Mouse (Mus musculus): ENCODE results near the gene Bsn. TPM values are rescaled to one million over a fixed set of nuclear protein-coding genes. Genes with fewer than 3 reads are reported as not detected.

Gene Bsn
- total and polyA plus RNA-seq, 3 experiments, result 2.8 to 7.9 (median 5.0) TPM

- no peaks in the 10 kb centered on the region for H3K9me3 ChIP-seq (replicated peaks)
- peaks cover 4% of the 10 kb centered on the region; the same call in 1 of the 2 replicates for H3K4me1 ChIP-seq (ENCODE audit: insufficient read depth, low read depth, low read length)
- ATAC-seq (ENCODE audit: extremely low read depth, insufficient number of reproducible peaks, low FRiP score, poor library complexity, severe bottlenecking), result no peak
- TF ChIP-seq POLR2AphosphoS5 (IDR thresholded peaks at IDR 0.05; ENCODE audit: insufficient replicate concordance, low read depth, low read length), result no peak
- TF ChIP-seq GATA2 (IDR thresholded peaks at IDR 0.05; ENCODE audit: borderline replicate concordance, low read depth, low read length), result no peak
- no peak for TF ChIP-seq GATA1 (IDR thresholded peaks at IDR 0.05; ENCODE audit: borderline replicate concordance, low read length)
- TF ChIP-seq CTCF (IDR thresholded peaks at IDR 0.05; ENCODE audit: low read depth, low read length), result no peak
- no peak for TF ChIP-seq TAL1 (conservative IDR thresholded peaks at IDR 0.05; ENCODE audit: low read depth, low read length)
- H3K27me3 ChIP-seq (ENCODE audit: insufficient read depth, low read length), result peaks cover 25% of the 10 kb centered on the region
- no peaks in the 10 kb centered on the region for H3K36me3 ChIP-seq (replicated peaks)
- no peak overlapping the region for H3K4me3 ChIP-seq (ENCODE audit: low read depth, low read length)
- no peak for DNase-seq (ENCODE audit: low spot score)
Measured at GRCm38 (mm10) chr9:108163646-108164284, 26.4 kb downstream of the Bsn start.

- H3K27me3 ChIP-seq (ENCODE audit: insufficient read depth, low read length), result peaks cover 36% of the 10 kb centered on the region
- no peak for ATAC-seq (ENCODE audit: extremely low read depth, insufficient number of reproducible peaks, low FRiP score, poor library complexity, severe bottlenecking)
- DNase-seq (ENCODE audit: low spot score), result no peak
- no peaks in the 10 kb centered on the region for H3K9me3 ChIP-seq (replicated peaks)
- no peaks in the 10 kb centered on the region for H3K36me3 ChIP-seq (replicated peaks)
- TF ChIP-seq CTCF (IDR thresholded peaks at IDR 0.05; ENCODE audit: low read depth, low read length) (no peak), GATA1 (IDR thresholded peaks at IDR 0.05; ENCODE audit: borderline replicate concordance, low read length) (no peak), TAL1 (conservative IDR thresholded peaks at IDR 0.05; ENCODE audit: low read depth, low read length) (no peak), GATA2 (IDR thresholded peaks at IDR 0.05; ENCODE audit: borderline replicate concordance, low read depth, low read length) (no peak), POLR2AphosphoS5 (IDR thresholded peaks at IDR 0.05; ENCODE audit: insufficient replicate concordance, low read depth, low read length) (no peak)
- H3K4me1 ChIP-seq (ENCODE audit: insufficient read depth, low read depth, low read length), result no peaks in the 10 kb centered on the region
- no peak overlapping the region for H3K4me3 ChIP-seq (ENCODE audit: low read depth, low read length)
Measured at GRCm38 (mm10) chr9:108157891-108158290, 32.3 kb downstream of the Bsn start.

GRCm38 (mm10) chr9:108157451-108157850 is 32.7 kb downstream of the Bsn start:
- Histone ChIP-seq H3K4me3 (ENCODE audit: low read depth, low read length) (no peak overlapping the region), H3K36me3 (replicated peaks) (no peaks in the 10 kb centered on the region), H3K27me3 (ENCODE audit: insufficient read depth, low read length) (peaks cover 40% of the 10 kb centered on the region), H3K4me1 (ENCODE audit: insufficient read depth, low read depth, low read length) (no peaks in the 10 kb centered on the region), H3K9me3 (replicated peaks) (no peaks in the 10 kb centered on the region)
- ATAC-seq (ENCODE audit: extremely low read depth, insufficient number of reproducible peaks, low FRiP score, poor library complexity, severe bottlenecking), result no peak
- DNase-seq (ENCODE audit: low spot score), result no peak
- TF ChIP-seq TAL1 (conservative IDR thresholded peaks at IDR 0.05; ENCODE audit: low read depth, low read length) (no peak), GATA1 (IDR thresholded peaks at IDR 0.05; ENCODE audit: borderline replicate concordance, low read length) (no peak), GATA2 (IDR thresholded peaks at IDR 0.05; ENCODE audit: borderline replicate concordance, low read depth, low read length) (no peak), CTCF (IDR thresholded peaks at IDR 0.05; ENCODE audit: low read depth, low read length) (no peak), POLR2AphosphoS5 (IDR thresholded peaks at IDR 0.05; ENCODE audit: insufficient replicate concordance, low read depth, low read length) (no peak)

GRCm38 (mm10) chr9:108156786-108157185 is 33.4 kb downstream of the Bsn start:
- DNase-seq (ENCODE audit: low spot score), result no peak
- no peak for ATAC-seq (ENCODE audit: extremely low read depth, insufficient number of reproducible peaks, low FRiP score, poor library complexity, severe bottlenecking)
- H3K27me3 ChIP-seq (ENCODE audit: insufficient read depth, low read length), result peaks cover 47% of the 10 kb centered on the region
- no peaks in the 10 kb centered on the region; the same call in 1 of the 2 replicates for H3K9me3 ChIP-seq (replicated peaks)
- TF ChIP-seq TAL1 (conservative IDR thresholded peaks at IDR 0.05; ENCODE audit: low read depth, low read length) (no peak), GATA2 (IDR thresholded peaks at IDR 0.05; ENCODE audit: borderline replicate concordance, low read depth, low read length) (no peak), CTCF (IDR thresholded peaks at IDR 0.05; ENCODE audit: low read depth, low read length) (no peak)
- H3K4me3 ChIP-seq (ENCODE audit: low read depth, low read length), result no peak overlapping the region
- H3K36me3 ChIP-seq (replicated peaks), result no peaks in the 10 kb centered on the region
- H3K4me1 ChIP-seq (ENCODE audit: insufficient read depth, low read depth, low read length), result no peaks in the 10 kb centered on the region

GRCm38 (mm10) chr9:108154814-108155213 is 35.4 kb downstream of the Bsn start:
- peaks cover 1% of the 10 kb centered on the region; the same call in 1 of the 2 replicates for H3K9me3 ChIP-seq (replicated peaks)
- TF ChIP-seq GATA2 (IDR thresholded peaks at IDR 0.05; ENCODE audit: borderline replicate concordance, low read depth, low read length) (no peak), GATA1 (IDR thresholded peaks at IDR 0.05; ENCODE audit: borderline replicate concordance, low read length) (no peak), TAL1 (conservative IDR thresholded peaks at IDR 0.05; ENCODE audit: low read depth, low read length) (no peak), POLR2AphosphoS5 (IDR thresholded peaks at IDR 0.05; ENCODE audit: insufficient replicate concordance, low read depth, low read length) (no peak), CTCF (IDR thresholded peaks at IDR 0.05; ENCODE audit: low read depth, low read length) (no peak)
- H3K27me3 ChIP-seq (ENCODE audit: insufficient read depth, low read length), result peaks cover 51% of the 10 kb centered on the region
- ATAC-seq (ENCODE audit: extremely low read depth, insufficient number of reproducible peaks, low FRiP score, poor library complexity, severe bottlenecking) (no peak), DNase-seq (ENCODE audit: low spot score) (no peak)
- H3K36me3 ChIP-seq (replicated peaks), result no peaks in the 10 kb centered on the region
- H3K4me1 ChIP-seq (ENCODE audit: insufficient read depth, low read depth, low read length), result no peaks in the 10 kb centered on the region
- no peak overlapping the region for H3K4me3 ChIP-seq (ENCODE audit: low read depth, low read length)

- H3K4me3 ChIP-seq (ENCODE audit: low read depth, low read length), result no peak overlapping the region
- H3K9me3 ChIP-seq (replicated peaks), result peaks cover 1% of the 10 kb centered on the region; the same call in 1 of the 2 replicates
- no peaks in the 10 kb centered on the region for H3K36me3 ChIP-seq (replicated peaks)
- no peaks in the 10 kb centered on the region for H3K4me1 ChIP-seq (ENCODE audit: insufficient read depth, low read depth, low read length)
- ATAC-seq (ENCODE audit: extremely low read depth, insufficient number of reproducible peaks, low FRiP score, poor library complexity, severe bottlenecking), result no peak
- TF ChIP-seq CTCF (IDR thresholded peaks at IDR 0.05; ENCODE audit: low read depth, low read length), result no peak
- TF ChIP-seq GATA1 (IDR thresholded peaks at IDR 0.05; ENCODE audit: borderline replicate concordance, low read length), result no peak
- TF ChIP-seq TAL1 (conservative IDR thresholded peaks at IDR 0.05; ENCODE audit: low read depth, low read length), result no peak
- no peak for TF ChIP-seq GATA2 (IDR thresholded peaks at IDR 0.05; ENCODE audit: borderline replicate concordance, low read depth, low read length)
- TF ChIP-seq POLR2AphosphoS5 (IDR thresholded peaks at IDR 0.05; ENCODE audit: insufficient replicate concordance, low read depth, low read length), result no peak
- H3K27me3 ChIP-seq (ENCODE audit: insufficient read depth, low read length), result peaks cover 48% of the 10 kb centered on the region
- no peak for DNase-seq (ENCODE audit: low spot score)
Measured at GRCm38 (mm10) chr9:108153516-108154448, 36.4 kb downstream of the Bsn start.
